Mouse (Mus musculus) lung, postnatal 4 days (tissue): Measurements from ENCODE around the gene Syna.

Source experiments
- DNase-seq, 2 experiments: peaks; one replicate each; pipeline ENCODE4 v3.0.0; 2021

Syna gene

DNA sequence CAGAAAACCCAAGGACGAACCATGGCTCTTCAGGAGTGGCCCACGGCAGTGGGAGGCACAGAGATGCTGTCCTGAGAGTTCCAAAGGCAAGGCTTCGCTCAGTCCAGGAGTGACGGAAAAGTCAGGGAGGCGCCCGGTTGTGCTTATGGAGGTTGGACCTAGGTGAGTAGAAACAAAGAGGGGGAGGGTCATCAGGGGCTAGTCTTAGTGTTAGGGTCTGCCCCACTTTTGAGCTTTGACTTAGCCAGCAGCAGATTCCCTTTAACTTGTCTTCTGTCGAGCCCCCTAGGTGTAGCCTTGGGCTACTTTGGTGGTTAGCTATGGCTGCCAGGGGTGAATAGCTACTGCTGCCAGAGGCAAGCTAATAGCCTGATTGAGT is at the start of gene Syna:
Gene Syna (minus strand): TSS at position 101 of the 379 bp plus-strand sequence.
- no peak for DNase-seq

DNA sequence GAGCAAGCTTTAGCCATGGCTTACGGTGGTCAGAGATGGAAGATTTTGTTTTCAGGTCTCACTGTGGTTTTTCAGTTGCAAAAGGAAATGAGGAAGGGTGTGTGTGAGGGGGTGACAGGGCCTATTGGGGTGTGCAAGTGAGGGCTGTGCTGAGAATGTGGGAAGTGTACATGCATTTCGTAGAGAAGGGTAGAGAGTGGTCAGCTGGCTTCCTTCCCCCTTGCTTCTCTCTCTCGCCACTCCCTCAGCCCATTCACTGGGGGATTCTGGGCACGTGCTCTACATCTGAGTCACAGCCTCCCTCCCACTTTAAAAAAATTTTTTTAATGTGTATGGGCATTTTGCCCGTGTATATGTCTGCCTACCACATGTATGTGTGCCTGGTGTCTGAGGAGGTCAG is 47.1 kb upstream of the Syna start:
- DNase-seq, result peak; percentile 43 to 53

DNA sequence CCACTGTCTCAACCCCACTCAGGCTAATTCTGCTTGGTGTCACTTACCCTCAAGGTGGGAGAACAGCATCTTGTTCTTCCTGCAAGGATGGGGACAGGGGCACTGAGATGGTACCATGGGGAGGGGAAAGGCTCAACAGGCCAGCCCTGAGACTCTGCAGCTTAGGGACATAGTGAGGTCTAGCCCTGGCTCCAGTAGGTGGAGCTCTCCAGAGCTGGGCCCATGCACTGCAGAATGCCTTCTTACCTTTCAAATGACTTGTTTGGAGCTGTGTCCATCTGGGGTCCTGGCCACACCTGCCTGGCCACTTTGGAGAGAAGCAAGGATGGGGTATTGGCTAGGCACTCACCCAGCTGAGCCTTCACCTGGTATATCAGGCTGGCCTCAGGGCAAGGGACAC is 46.3 kb upstream of the Syna start:
- no peak for DNase-seq

DNA sequence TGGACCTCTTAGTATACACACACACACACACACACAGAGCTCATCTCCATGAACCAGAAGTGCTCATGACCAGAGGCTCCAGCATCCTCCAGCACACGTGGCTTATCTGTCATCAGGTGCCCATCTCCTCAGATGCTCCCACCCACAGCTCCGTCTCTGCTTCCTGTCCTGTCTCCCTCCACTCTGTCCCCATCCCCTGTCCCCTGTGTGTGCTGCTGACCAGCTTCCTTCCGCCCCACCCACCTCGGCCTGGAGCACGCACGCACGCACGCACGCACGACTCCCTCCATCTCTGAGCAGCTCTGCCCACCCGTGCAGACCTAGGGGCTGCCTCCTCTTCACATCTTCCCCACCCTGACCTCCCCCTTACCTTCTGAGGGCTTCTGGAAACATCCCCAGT is 44.4 kb upstream of the Syna start:
- DNase-seq, result peak in 1 of 2 experiments; percentile 55

DNA sequence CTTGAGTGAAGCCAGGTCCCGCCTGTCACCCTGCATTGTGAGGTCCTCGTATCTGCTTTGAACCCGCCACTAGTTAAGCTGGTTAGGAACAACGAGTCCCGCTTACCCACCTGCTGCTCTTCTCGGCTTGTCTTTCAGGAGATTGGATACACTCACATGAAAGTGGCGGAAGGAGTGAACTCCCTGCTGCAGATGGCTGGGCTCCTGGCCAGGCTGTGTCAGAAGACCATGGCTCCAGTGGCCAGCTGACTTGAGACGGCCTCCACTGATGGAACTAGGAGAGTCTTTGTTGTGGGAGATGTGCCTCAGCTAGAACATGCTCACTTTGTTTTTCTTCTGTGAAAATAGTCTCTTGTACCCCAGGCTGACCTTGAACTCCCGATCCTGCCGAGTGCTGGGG is 37.7 kb upstream of the Syna start:
- DNase-seq, result no peak

DNA sequence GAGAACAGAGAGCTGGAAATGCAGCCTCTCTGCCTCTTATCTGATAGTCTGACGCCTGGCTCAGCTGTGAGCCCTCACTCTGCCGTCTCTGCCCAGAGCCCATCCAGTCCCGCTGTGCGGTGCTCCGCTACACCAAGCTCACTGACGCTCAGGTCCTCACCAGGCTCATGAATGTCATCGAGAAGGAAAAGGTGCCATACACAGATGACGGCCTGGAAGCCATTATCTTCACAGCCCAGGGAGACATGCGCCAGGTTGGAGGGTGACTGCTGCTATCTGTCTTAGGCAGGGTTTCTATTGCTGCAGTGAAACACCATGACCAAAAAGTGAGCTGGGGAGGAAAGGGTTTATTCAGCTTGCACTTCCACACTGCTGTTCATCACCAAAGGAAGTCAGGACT is 33.1 kb upstream of the Syna start:
- DNase-seq, result no peak

DNA sequence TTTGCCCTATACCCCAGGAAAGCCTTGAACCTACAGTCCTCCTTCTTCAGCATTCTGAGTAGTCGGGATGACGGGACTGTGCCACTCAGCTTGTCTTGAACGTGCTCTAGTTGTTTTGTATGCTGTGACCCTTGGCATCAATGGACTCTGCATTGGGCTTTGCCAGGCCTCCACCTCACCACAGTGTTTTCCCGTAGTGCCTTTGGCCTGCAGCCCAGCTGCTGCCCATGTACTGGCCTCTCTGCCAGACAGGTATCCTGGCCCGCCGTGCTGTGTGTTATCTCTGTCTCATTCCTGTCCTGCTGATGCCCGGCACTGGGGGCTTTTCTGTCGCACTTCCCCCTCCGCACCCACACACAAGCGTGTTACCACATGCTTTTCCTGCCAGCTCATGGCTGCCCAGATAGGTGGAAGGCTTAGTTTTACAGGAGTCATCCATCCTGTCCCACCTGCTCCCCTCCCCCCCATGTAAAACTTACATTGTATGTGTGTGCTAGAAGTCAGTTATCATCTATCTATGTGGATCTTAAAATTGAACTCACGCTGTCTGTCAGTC is 32.1 kb upstream of the Syna start:
- DNase-seq, result no peak

DNA sequence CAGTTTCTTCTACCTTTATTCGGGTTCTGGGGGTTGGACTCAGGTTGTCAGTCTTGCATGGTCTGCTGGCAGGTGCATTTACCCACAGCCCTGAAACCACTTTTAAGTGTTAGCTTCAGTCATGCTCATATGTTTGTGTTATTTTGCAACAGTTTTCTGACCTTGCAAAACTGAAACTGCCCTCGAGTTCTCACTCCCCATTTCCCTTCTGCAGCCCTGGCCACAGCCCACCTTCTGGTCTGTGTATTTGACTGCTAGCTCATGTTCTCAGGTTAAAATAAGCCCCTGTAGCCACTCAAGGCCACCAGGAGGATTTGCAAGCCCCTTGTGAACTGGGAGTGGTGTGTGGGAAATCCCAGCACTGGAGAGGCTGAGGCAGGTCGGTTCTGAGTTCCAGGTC is 29.9 kb upstream of the Syna start:
- no peak for DNase-seq

DNA sequence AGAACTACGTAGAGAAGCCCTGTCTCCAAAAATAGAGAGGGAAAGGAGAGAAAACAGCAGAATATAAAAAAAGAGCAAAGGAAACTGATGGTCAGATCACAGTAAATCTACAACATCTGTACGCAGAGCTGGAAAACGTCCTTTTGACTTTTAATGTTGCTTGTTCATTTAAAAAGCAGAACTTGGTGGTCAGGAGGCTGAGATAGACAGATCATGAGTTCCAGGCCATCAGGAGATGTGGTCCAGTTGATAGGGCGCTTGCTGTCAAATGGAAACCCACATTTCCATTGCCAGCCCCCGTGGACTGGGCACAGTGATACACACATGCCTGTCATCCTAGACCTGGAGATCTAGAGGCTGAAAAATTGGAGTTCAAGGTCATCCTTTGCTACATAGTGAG is 24.8 kb upstream of the Syna start:
- no peak for DNase-seq

DNA sequence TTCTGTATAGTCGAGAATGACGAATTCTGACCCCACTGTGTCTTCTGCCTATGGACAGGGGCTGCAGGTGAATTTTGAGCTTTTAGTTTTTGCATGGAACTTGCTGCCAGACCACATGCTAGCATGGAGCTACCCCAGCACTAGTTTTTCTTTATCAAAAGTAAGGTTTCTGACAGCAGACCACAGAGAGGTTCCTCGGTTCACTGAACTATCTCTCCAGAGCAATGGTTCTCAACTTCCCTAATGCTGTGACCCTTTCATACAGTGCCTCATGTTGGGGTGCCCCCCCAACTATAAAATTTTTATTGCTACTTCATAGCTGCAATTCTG is 23.9 kb upstream of the Syna start:
- no peak for DNase-seq

DNA sequence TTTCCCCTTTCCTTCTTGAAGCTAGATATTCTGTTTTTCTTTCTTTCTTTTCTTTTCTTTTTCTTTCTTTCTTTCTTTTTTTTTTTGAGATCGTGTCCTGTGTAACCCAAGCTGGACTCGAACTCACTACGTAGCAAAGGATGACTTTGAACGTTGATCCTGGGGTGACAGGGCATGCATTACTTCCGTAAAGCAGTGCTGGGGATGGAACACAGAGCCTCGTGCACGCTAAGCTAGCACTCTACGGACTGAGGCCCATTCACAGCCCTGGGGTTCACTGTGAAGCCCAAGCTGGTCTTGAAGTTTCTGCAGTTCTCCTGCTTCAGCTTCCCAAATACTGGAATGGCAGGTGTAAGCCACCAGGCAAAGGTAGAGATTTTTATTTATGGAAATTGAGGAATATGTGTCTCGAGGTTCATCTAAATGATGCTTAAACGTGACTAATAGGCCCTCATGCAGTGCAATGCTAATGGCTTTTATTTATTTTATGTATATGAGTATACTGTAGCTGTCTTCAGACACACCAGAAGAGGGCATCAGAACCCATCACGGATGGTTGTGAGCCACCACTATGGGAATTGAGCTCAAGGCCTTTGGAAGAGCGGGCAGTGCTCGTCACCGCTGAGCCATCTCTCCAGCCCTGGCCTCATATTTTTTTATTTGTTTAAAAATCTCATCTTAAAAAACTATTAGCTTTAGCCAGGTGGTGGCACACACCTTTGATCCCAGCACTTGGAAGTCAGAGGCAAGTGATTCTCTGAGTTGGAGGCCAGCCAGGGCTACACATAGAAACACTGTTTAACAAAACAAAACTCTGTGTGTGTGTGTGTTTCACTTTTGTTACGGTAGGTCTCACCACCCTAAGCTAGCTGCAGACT is 23.3 kb upstream of the Syna start:
- DNase-seq, result no peak

DNA sequence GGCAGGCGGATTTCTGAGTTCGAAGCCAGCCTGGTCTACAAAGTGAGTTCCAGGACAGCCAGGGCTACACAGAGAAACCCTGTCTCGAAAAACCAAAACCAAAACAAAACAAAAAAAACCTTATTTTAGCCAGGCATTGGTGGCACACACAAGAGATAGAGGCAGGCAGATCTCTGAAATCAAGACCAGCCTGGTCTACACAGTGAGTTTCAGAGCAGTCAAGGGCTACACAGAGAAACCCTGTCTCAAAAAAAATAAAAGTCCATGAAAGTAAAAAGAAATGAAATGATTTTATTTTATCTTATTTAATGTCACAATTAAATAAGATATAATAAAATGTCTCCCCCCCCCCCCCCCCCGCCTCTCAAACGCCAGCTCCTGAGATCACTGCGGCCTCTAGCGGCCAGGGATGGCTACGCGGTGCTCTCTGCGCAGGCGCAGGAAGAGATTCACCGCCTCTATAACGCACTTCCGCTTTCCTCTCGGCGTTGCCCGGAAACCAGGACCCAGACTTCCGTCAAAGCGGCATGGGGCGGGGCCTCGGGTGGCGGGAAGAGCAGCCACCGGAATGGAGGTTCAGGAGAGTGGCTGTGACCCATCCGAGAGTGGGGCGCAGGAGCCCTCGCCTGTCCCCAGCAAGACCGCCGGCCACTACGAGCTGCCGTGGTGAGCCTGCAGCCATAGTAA is 22.4 kb upstream of the Syna start:
- DNase-seq, result peak; percentile 97 to 98

DNA sequence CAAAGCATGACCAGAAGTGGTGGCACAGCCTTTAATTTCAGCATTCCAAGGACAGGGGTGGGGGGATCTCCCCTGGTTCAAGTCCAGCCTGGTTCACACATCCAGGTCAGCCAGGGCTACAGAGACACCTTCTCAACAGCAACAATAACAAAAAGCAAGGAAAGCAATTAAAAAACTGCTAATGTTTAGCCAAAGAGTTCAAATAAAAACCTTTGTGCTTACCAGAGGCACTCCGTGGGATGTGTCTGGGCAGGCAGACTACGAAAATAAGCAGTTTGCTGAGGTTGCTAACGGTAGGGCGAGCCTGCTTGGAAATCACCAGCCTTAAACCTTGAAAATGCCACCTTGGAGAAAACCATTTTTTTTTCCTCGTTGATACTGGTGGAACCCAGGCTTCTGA is 21.2 kb upstream of the Syna start, which contains the start of gene Rfc2:
Gene Rfc2 (plus strand): TSS at position 221 of the 400 bp plus-strand sequence.
- DNase-seq, result no peak

DNA sequence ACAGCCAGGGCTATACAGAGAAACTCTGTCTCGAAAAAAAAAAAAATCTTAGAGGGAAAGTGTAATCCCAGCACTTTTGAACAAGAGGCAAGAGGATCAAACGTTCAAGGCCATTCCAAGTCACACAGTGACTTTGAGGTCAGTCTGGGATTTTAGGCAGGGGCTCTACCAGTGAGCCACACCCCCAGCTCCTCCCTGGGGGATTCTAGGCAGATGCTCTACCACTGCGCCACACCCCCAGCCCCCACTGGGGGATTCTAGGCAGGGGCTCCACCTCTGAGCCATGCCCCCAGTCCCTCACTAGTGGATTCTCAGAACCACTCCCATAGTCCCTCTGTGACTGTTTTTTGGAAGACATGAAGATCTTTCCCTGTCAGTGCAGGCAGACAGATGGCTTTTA is 19.2 kb upstream of the Syna start:
- no peak for DNase-seq

DNA sequence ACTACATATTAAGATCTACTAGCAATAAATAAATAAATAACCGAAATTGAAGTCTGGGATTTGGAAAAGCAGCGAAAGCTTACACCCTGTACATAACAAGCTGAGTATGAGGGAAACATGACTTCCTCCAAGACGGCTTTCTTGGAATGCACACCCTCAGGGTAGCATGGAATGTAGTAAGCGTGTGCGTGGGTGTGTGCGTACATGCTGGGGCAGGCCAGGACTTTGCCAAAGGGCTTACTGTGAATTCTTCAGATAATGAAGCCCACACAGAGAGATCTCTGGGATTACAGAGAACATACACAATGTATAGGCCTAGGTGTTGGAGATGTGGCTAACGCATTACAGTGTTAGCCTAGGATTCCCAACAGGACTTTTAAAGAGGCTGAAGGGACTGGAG is 17.6 kb upstream of the Syna start:
- no peak for DNase-seq

DNA sequence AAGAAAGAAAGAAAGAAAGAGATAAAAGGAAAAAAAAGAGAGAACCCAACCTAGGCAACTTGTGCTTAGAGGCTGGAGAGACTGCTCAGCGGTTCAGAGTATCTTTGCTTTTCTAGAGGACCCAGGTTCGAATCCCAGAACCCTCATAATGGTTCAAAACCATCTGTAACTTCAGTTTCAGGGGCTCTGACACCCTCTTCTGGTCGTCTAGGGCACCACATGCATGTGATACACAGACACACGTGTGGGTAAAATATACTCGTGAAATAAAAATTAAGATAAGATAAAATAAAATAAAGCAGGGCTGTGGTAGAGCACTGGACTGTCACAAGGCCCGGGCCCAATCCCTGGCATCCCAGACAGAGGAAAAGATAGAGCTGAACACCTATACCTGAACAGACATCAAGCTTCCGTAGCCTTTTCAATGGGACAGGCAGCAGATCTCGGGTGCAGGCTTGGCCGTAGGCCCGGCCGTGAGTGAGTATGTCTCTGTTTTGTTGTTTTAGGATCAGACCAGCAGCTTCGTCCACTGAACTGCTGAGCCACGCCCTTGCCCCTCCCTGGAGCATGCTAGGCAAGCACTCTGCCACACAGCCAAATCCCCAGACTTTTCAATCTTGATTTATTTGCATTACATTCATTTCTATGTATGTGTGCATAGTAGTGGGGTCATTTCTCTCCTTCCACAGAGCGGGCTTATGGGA is 16.7 kb upstream of the Syna start:
- no peak for DNase-seq

DNA sequence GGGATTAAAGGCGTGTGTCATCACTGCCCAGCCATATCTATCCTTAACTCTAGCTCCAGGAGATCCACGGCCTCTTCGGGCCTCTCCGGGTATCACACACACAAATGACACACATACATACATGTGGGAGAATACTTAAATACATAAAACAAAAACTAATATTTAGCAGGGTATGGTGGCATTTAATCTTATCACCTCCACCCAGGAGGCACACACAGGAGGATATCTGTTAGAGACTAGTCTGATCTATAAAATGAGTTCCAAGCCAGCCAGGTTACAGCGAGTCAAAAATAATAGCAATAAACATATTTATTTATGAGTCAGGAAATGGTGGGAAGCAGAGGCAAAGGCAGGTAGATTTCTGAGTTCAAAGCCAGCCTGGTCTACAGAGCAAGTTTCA is 15.9 kb upstream of the Syna start:
- DNase-seq, result no peak

DNA sequence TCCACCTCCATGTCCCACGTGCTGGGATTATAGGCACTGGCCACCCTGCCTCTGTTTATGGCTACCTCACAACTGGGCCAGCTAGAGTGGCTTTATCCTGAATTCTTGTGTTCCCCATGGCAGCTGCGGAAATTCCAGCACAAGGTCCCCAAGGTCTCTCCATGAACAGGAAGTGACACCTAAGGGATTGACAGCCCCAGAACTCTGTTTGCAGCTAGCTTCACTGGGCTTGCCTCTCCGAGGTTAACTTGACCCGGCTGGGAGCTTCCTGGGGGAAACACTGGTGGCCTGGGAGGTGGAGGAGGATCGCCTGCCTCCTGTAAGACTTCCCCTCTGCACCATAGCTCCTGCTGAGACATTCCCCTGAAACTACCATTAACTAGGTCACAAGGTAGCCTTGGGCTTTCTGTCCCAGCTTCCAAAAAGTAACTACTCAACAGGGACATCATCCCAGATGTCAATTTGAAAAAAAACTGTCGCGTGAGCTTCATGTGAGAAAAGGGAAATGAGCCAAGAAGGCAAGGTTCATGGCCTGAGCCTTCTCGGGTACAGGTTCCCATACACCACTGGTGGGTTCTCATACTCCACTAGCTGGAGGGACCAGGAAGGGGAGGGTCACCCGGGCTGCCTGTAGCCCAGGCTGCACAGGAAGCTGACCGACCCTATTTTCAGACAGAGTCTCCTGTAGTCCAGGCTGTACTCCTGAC is 12.7 kb upstream of the Syna start:
- DNase-seq, result peak; percentile 33 to 52

DNA sequence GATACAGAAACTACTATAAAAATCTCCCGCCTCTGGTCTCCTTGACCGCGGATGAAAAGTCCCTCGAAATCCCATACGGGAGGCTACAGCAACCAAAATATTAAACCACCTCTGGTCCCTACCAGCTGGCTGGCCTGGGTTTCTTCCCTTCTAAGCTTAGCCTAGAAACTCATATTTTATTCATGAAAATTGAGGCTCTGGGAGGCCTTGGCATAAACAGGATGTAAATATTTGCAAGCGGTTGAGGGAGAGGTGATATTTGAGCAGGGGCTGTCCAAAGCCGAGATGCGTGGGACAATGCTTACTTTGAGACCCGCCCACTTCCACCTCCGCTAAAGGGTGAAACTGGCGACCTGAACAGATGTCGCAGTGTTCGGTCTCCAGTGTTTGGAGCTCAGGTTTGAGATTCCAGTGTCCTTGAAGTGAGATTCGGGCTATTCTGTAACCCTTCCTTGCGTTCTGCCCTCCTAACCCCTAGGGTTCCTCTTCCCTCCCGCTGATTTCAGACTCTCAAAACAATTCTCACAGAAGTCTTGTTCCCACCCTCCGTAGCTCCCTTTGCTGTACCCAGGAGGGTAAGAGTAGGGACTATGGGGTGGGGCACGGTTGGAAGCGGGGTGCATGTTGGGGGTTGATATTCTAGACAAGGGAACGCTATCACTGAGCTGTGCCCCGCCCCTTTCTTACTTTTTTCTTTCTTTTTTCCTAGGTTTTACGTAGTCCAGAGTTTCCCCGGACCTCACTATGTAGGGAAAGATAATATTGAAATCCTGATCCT is 11.9 kb upstream of the Syna start:
- peak; percentile 60 to 63 for DNase-seq

DNA sequence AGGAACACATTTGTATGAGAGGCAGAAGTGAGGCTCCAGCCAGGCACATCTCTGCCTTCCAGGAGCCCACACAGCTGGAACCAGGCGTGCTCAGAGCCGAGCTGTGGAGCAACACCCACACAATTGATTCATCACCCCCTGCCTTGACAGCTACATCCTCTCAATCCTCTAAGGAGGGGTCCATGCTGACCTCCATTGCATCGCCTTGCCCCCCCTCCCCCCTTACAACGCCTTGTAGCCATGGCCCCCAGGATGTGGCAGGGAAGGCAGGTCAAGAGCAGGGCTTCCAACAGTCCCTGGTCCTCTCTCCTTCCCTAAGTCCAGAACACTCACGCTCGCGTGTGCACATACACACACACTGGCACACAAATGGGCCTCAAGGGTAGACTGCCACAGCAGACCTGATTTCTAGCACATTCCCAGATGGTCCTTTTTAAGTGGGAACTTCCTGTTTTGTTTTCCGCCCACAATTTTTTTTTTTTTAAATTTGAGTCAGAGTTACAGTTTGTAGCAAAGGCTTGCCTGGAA is 9.1 kb upstream of the Syna start:
- peak in 1 of 2 experiments; percentile 65 for DNase-seq

DNA sequence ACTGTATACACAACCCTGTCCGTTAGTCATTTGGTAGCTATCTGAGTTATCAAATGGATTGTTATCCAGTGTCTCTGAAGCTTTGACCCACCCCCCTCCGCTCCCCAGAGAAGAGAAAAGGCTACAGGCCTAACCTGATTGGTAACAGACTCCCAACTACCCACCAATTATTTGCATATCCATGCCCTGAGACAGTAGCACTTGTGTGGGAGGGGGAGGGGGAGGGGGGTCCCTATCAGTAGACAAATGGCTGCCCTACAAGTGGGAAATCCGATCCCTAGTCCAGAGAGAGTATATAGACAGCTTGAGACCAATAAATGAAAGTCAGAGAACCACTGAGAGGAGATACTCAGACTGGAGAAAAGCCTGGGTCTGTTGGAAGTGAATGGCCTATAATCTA is 8.1 kb upstream of the Syna start:
- DNase-seq, result no peak

DNA sequence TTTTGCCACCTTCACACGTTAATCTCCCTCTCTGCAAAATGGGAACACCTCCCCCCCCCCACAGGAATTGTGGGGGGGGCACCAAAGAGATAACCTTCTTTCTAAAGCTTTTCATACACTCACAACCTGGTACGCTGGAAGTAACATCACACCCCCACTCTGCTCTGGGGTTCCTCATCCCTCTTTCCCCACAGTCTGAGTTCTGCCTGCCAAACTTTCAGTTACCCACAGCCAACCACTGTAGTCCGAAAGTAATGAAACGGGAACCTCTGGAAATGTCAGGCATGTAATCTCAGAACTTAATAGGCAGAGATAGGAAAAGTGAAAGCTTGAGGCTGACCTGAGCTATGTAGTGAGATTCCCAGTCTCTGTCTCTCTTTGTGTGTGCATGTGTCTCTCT is 7.5 kb upstream of the Syna start:
- no peak for DNase-seq
